Mouse (Mus musculus): Measurements from ENCODE around the gene Rfc3. TPM values are rescaled to one million over a fixed set of nuclear protein-coding genes. Genes with fewer than 3 reads are reported as not detected.
"Not testable (repeated sequence)": the region's sequence is repeated elsewhere in the genome, so short reads cannot be mapped to it uniquely, and the experiment has no call there.

Rfc3 gene
- polyA plus RNA-seq (2012; rRNA removed) (24.3 and 30.4 TPM in 2 replicates), polyA plus RNA-seq (2014; fragmentation: Nextera tagmentation; extraction: Ambion mirVana) (54.5 and 58.8 TPM in 2 replicates)

GRCm38 (mm10) chr5:151650700-151651410 lies at the start of gene Rfc3:
Gene Rfc3, minus strand, starts transcription at chr5:151651242.
- H3K27me3 ChIP-seq (ENCODE audit: control insufficient read depth, insufficient read depth, low read length): no peaks in the 10 kb centered on the region
- DNase-seq (ENCODE audit: low read depth in 3 of 3, low spot score in 3 of 3): peak; percentile 84 to 88 (median 87)
- peak within 1 kb of the TSS; percentile 81 for H3K4me2 ChIP-seq (ENCODE audit: low read depth)
- H3K9ac ChIP-seq (replicated peaks): peak within 1 kb of the TSS; percentile 79
- ATAC-seq (ENCODE audit: insufficient read depth): peak; percentile 98
- WGBS (ENCODE audit: insufficient replicate concordance): under 1% methylated on average over 41 of the region's 42 CpGs
- no peak within 1 kb of the TSS for H3K27ac ChIP-seq
- TF ChIP-seq CTCF (IDR thresholded peaks at IDR 0.05; ENCODE audit: low read depth) (peak; percentile 91), EP300 (IDR thresholded peaks at IDR 0.05; ENCODE audit: low read depth) (no peak)
- H3K36me3 ChIP-seq (replicated peaks; ENCODE audit: control insufficient read depth, insufficient read depth, low read depth): peaks cover 30% of the 10 kb centered on the region
- H3K4me1 ChIP-seq (replicated peaks; ENCODE audit: control insufficient read depth in 2 of 2, insufficient read depth in 2 of 2, low read length in 1 of 2): peaks cover 4 to 8% of the 10 kb centered on the region in 2 experiments
- H3K9me3 ChIP-seq (ENCODE audit: control insufficient read depth, low read length): no peaks in the 10 kb centered on the region
- peak within 1 kb of the TSS; percentile 63 to 84 for H3K4me3 ChIP-seq (ENCODE audit: insufficient read depth in 1 of 2, low read depth in 2 of 2, low read length in 2 of 2)

- not testable (repeated sequence) for H3K27ac ChIP-seq; H3K4me3 ChIP-seq (ENCODE audit: insufficient read depth in 1 of 2, low read depth in 2 of 2, low read length in 2 of 2); H3K27me3 ChIP-seq (ENCODE audit: control insufficient read depth, insufficient read depth, low read length); ATAC-seq (ENCODE audit: insufficient read depth); H3K9ac ChIP-seq (replicated peaks); H3K4me1 ChIP-seq (replicated peaks; ENCODE audit: control insufficient read depth in 2 of 2, insufficient read depth in 2 of 2, low read length in 1 of 2); H3K9me3 ChIP-seq (ENCODE audit: control insufficient read depth, low read length); DNase-seq (ENCODE audit: low read depth in 3 of 3, low spot score in 3 of 3); H3K36me3 ChIP-seq (replicated peaks; ENCODE audit: control insufficient read depth, insufficient read depth, low read depth); H3K4me2 ChIP-seq (ENCODE audit: low read depth)
- 75% methylated on average over 13 of the region's 13 CpGs for WGBS (ENCODE audit: insufficient replicate concordance)
Measured at GRCm38 (mm10) chr5:151693636-151694035, 42.6 kb upstream of the Rfc3 start.

- Histone ChIP-seq H3K4me3 (ENCODE audit: insufficient read depth in 1 of 2, low read depth in 2 of 2, low read length in 2 of 2) (no peak overlapping the region), H3K4me2 (ENCODE audit: low read depth) (peak overlapping the region; percentile 28), H3K27me3 (ENCODE audit: control insufficient read depth, insufficient read depth, low read length) (no peaks in the 10 kb centered on the region), H3K36me3 (replicated peaks; ENCODE audit: control insufficient read depth, insufficient read depth, low read depth) (no peaks in the 10 kb centered on the region), H3K9ac (replicated peaks) (no peak overlapping the region), H3K9me3 (ENCODE audit: control insufficient read depth, low read length) (no peaks in the 10 kb centered on the region), H3K4me1 (replicated peaks; ENCODE audit: control insufficient read depth in 2 of 2, insufficient read depth in 2 of 2, low read length in 1 of 2) (no peaks in the 10 kb centered on the region), H3K27ac (no peak overlapping the region)
- ATAC-seq (ENCODE audit: insufficient read depth): peak; percentile 84
- peak; percentile 36 to 55 (median 49) for DNase-seq (ENCODE audit: low read depth in 3 of 3, low spot score in 3 of 3)
- 22% methylated on average over 15 of the region's 15 CpGs for WGBS (ENCODE audit: insufficient replicate concordance)
- no peak for TF ChIP-seq EP300 (IDR thresholded peaks at IDR 0.05; ENCODE audit: low read depth)
- TF ChIP-seq CTCF (IDR thresholded peaks at IDR 0.05; ENCODE audit: low read depth): peak; percentile 79
Measured at GRCm38 (mm10) chr5:151686606-151687525, 35.8 kb upstream of the Rfc3 start.

- Histone ChIP-seq H3K36me3 (replicated peaks; ENCODE audit: control insufficient read depth, insufficient read depth, low read depth) (no peaks in the 10 kb centered on the region), H3K4me1 (replicated peaks; ENCODE audit: control insufficient read depth in 2 of 2, insufficient read depth in 2 of 2, low read length in 1 of 2) (no peaks in the 10 kb centered on the region), H3K4me2 (ENCODE audit: low read depth) (no peak overlapping the region), H3K4me3 (ENCODE audit: insufficient read depth in 1 of 2, low read depth in 2 of 2, low read length in 2 of 2) (no peak overlapping the region), H3K9me3 (ENCODE audit: control insufficient read depth, low read length) (no peaks in the 10 kb centered on the region), H3K27me3 (ENCODE audit: control insufficient read depth, insufficient read depth, low read length) (no peaks in the 10 kb centered on the region), H3K27ac (no peak overlapping the region), H3K9ac (replicated peaks) (no peak overlapping the region)
- 65% methylated on average over 4 of the region's 4 CpGs for WGBS (ENCODE audit: insufficient replicate concordance)
- no peak for TF ChIP-seq EP300 (IDR thresholded peaks at IDR 0.05; ENCODE audit: low read depth)
- no peak for TF ChIP-seq CTCF (IDR thresholded peaks at IDR 0.05; ENCODE audit: low read depth)
- no peak for DNase-seq (ENCODE audit: low read depth in 3 of 3, low spot score in 3 of 3)
- no peak for ATAC-seq (ENCODE audit: insufficient read depth)
Measured at GRCm38 (mm10) chr5:151662207-151662606, 11.2 kb upstream of the Rfc3 start.

GRCm38 (mm10) chr5:151651411-151651784 lies 356 bp upstream of the Rfc3 start:
- Histone ChIP-seq H3K27me3 (ENCODE audit: control insufficient read depth, insufficient read depth, low read length) (no peaks in the 10 kb centered on the region), H3K4me1 (replicated peaks; ENCODE audit: control insufficient read depth in 2 of 2, insufficient read depth in 2 of 2, low read length in 1 of 2) (peaks cover 4 to 8% of the 10 kb centered on the region in 2 experiments), H3K4me2 (ENCODE audit: low read depth) (peak overlapping the region; percentile 81), H3K27ac (no peak overlapping the region), H3K9me3 (ENCODE audit: control insufficient read depth, low read length) (no peaks in the 10 kb centered on the region), H3K36me3 (replicated peaks; ENCODE audit: control insufficient read depth, insufficient read depth, low read depth) (peaks cover 24% of the 10 kb centered on the region), H3K4me3 (ENCODE audit: insufficient read depth in 1 of 2, low read depth in 2 of 2, low read length in 2 of 2) (peak overlapping the region; percentile 63 to 84; a peak in 1 of 4 replicates), H3K9ac (replicated peaks) (no peak overlapping the region; the same call in 1 of the 2 replicates)
- DNase-seq (ENCODE audit: low read depth in 3 of 3, low spot score in 3 of 3) (no peak), ATAC-seq (ENCODE audit: insufficient read depth) (no peak)
- WGBS (ENCODE audit: insufficient replicate concordance): 60% methylated on average over 3 of the region's 3 CpGs
- TF ChIP-seq CTCF (IDR thresholded peaks at IDR 0.05; ENCODE audit: low read depth): no peak
- no peak for TF ChIP-seq EP300 (IDR thresholded peaks at IDR 0.05; ENCODE audit: low read depth)
